7 mouse cellular contexts compared by ENCODE assay signal in genomic region chr11:58306860-58307308, GRCm38 (mm10). TPM values are rescaled to one million over a fixed set of nuclear protein-coding genes. Genes with fewer than 3 reads are reported as not detected.
A peak's percentile ranks its signal among the peaks of the same experiment; 100 is the strongest.
DNase-seq lines count a peak whose midpoint lies in the region; ATAC-seq lines count a peak whose summit lies in the region.

TSS of gene Zfp692 (plus strand) at chr11:58307069.

- peaks cover 28% of the 10 kb centered on the region for H3K36me3 ChIP-seq in embryonic facial prominence, embryonic 10.5 days (replicated peaks)
- H3K36me3 ChIP-seq in limb, embryonic 11.5 days (ENCODE audit: control insufficient read depth, insufficient read depth, low read length), result no peaks in the 10 kb centered on the region; the same call in 1 of the 2 replicates
- H3K36me3 ChIP-seq in midbrain, embryonic 14.5 days (ENCODE audit: control insufficient read depth, insufficient read depth, low read length), result no peaks in the 10 kb centered on the region

- ATAC-seq in granulocyte monocyte progenitor cell, adult 5-6 weeks (replicated peaks; ENCODE audit: poor library complexity, severe bottlenecking), result peak; percentile 67
- ATAC-seq in limb, embryonic 11.5 days (ENCODE audit: insufficient number of reproducible peaks, low FRiP score, low TSS enrichment, low read depth), result peak; percentile 68
- ATAC-seq in midbrain, embryonic 14.5 days (ENCODE audit: low FRiP score, low TSS enrichment), result peak; percentile 72

- H3K27ac ChIP-seq in embryonic facial prominence, embryonic 10.5 days (replicated peaks), result peak within 1 kb of the TSS; percentile 92
- no peak within 1 kb of the TSS; the same call in 1 of the 2 replicates for H3K27ac ChIP-seq in limb, embryonic 11.5 days (replicated peaks; ENCODE audit: low read depth, low read length)
- peak within 1 kb of the TSS; percentile 67 for H3K27ac ChIP-seq in midbrain, embryonic 14.5 days (replicated peaks; ENCODE audit: low read depth, low read length)

- peaks cover 24% of the 10 kb centered on the region for H3K4me1 ChIP-seq in embryonic facial prominence, embryonic 10.5 days
- peaks cover 4% of the 10 kb centered on the region; the same call in 1 of the 2 replicates for H3K4me1 ChIP-seq in limb, embryonic 11.5 days (ENCODE audit: control insufficient read depth, insufficient read depth, low read length)
- peaks cover 16% of the 10 kb centered on the region for H3K4me1 ChIP-seq in midbrain, embryonic 14.5 days (ENCODE audit: control insufficient read depth, insufficient read depth, low read length)

- peak within 1 kb of the TSS; percentile 88 for H3K4me2 ChIP-seq in limb, embryonic 11.5 days (ENCODE audit: low read depth, severe bottlenecking)
- peak within 1 kb of the TSS; percentile 90 for H3K4me2 ChIP-seq in midbrain, embryonic 14.5 days (ENCODE audit: low read length)

- peak within 1 kb of the TSS; percentile 65 for H3K9ac ChIP-seq in limb, embryonic 11.5 days (ENCODE audit: low read length)
- peak within 1 kb of the TSS; percentile 65 for H3K9ac ChIP-seq in midbrain, embryonic 14.5 days (replicated peaks; ENCODE audit: low read length)

- DNase-seq in adrenal gland, postnatal 10 days, result peak; percentile 96
- peak; percentile 97 for DNase-seq in embryonic facial prominence, embryonic 10.5 days (ENCODE audit: low spot score)
- peak; percentile 90 for DNase-seq in kidney, adult 18-20 months
- peak; percentile 97 for DNase-seq in limb, embryonic 11.5 days (ENCODE audit: low spot score)
- peak; percentile 99 for DNase-seq in midbrain, embryonic 14.5 days
- peak; percentile 85 to 90 for DNase-seq in spleen, adult 18-20 months

- peak within 1 kb of the TSS; percentile 75 for H3K4me3 ChIP-seq in embryonic facial prominence, embryonic 10.5 days
- H3K4me3 ChIP-seq in limb, embryonic 11.5 days (ENCODE audit: low read depth, low read length), result peak within 1 kb of the TSS; percentile 41
- H3K4me3 ChIP-seq in midbrain, embryonic 14.5 days (replicated peaks; ENCODE audit: low read depth, low read length), result peak within 1 kb of the TSS; percentile 48

- WGBS in embryonic facial prominence, embryonic 10.5 days, result under 1% methylated on average over 34 of the region's 34 CpGs
- under 1% methylated on average over 34 of the region's 34 CpGs for WGBS in limb, embryonic 11.5 days
- under 1% methylated on average over 34 of the region's 34 CpGs for WGBS in midbrain, embryonic 14.5 days

- no peaks in the 10 kb centered on the region for H3K27me3 ChIP-seq in embryonic facial prominence, embryonic 10.5 days (replicated peaks; ENCODE audit: low read depth, poor library complexity, severe bottlenecking)
- no peaks in the 10 kb centered on the region for H3K27me3 ChIP-seq in limb, embryonic 11.5 days (ENCODE audit: control insufficient read depth, insufficient read depth, low read length)
- H3K27me3 ChIP-seq in midbrain, embryonic 14.5 days (ENCODE audit: control insufficient read depth, insufficient read depth, low read length), result no peaks in the 10 kb centered on the region

- no peaks in the 10 kb centered on the region for H3K9me3 ChIP-seq in embryonic facial prominence, embryonic 10.5 days
- H3K9me3 ChIP-seq in limb, embryonic 11.5 days (ENCODE audit: control insufficient read depth, low read length), result no peaks in the 10 kb centered on the region
- H3K9me3 ChIP-seq in midbrain, embryonic 14.5 days (ENCODE audit: control insufficient read depth, low read length), result no peaks in the 10 kb centered on the region

RNA-seq across cellular contexts. Expression of gene Zfp692, which starts in this region (rescaled TPM):
- 10 to 100 TPM in 1 of 2 experiments, 1 to 10 TPM in 1; 6.9 to 13.1 TPM for total RNA-seq in adrenal gland, postnatal 10 days (2021)
- 27.7 and 29.7 TPM in 2 replicates for polyA plus RNA-seq in embryonic facial prominence, embryonic 10.5 days (2016; fragmentation: Nextera tagmentation; extraction: Ambion mirVana)
- 35.3 and 35.8 TPM in 2 replicates for total RNA-seq in granulocyte monocyte progenitor cell, adult 5-6 weeks (2014; fragmentation: Nextera tagmentation)
- total RNA-seq in granulocyte monocyte progenitor cell, adult 5-6 weeks (2017), result 22.7 and 27.7 TPM in 2 replicates
- polyA plus RNA-seq in limb, embryonic 11.5 days (2014; fragmentation: Nextera tagmentation; extraction: Ambion mirVana), result 12.5 and 14.2 TPM in 2 replicates
- polyA plus RNA-seq in midbrain, embryonic 14.5 days (2014; fragmentation: Nextera tagmentation; extraction: Ambion mirVana), result 14.2 and 24.9 TPM in 2 replicates
